ENCODE assay signal across 27 mouse cellular contexts in the genomic region with DNA sequence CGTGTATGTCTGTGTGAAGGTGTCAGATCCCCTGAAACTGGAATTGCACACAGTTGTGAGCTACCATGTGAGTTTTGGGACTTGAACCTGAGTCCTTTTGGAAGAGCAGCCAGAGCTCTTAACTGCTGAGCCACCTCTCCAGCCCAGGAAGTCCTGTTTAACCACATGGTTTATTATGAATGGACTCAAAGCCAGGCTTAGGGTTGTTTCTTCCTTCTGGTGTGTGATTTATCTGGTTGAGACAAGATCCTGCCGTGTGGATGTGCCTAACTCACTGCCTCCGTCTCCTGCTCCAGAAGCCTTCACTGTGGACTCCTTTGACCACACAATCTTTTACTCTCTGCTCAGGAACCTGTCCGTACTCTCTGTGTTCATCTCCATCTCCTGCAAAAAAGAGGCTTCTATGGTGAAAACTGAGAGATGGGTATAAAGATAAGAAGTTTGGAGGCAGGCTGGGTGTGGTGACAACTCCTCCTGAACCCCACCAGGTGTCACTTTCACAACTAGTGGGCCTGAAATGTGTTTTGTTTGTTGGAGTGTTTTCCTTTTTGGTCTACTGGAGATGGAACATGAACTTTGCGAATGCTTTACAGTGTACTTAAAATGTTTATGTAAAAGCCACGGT. TPM values are rescaled to one million over a fixed set of nuclear protein-coding genes. Genes with fewer than 3 reads are reported as not detected.
DNase-seq lines count a peak whose midpoint lies in the region; ATAC-seq and TF ChIP-seq lines count a peak whose summit lies in the region.
"Had no signal": no experiment of that assay in that cellular context is flagged by ENCODE, and none has a peak within 500 bp of the region (broad histone marks: within the 10 kb centered on the region; RNA-seq: fewer than 3 reads in every experiment).

No protein-coding gene starts in this region.

- TF ChIP-seq POLR2A in bone marrow, adult 2 months (IDR thresholded peaks at IDR 0.05; ENCODE audit: borderline replicate concordance, control insufficient read depth, low read depth, low read length), result no peak

- H3K9me3 ChIP-seq in liver, embryonic 12.5 days (replicated peaks), result no peaks in the 10 kb centered on the region
- H3K9me3 ChIP-seq: embryonic facial prominence, embryonic 12.5 days; forebrain, embryonic 13.5 days; heart, embryonic 15.5 days; hindbrain, embryonic 15.5 days; limb, embryonic 13.5 days; midbrain, embryonic 10.5 days; neural tube, embryonic 13.5 days had no signal

- no peak for TF ChIP-seq CTCF in bone marrow, adult 2 months (IDR thresholded peaks at IDR 0.05; ENCODE audit: control insufficient read depth, insufficient read depth, low read length)

- H3K79me2 ChIP-seq in macrophage (ENCODE audit: inconsistent target), result no peaks in the 10 kb centered on the region

- no peak overlapping the region for H3K4me3 ChIP-seq in bone marrow, adult 2 months (replicated peaks; ENCODE audit: control insufficient read depth, low read depth, low read length)
- H3K4me3 ChIP-seq in liver, embryonic 12.5 days, result no peak overlapping the region
- H3K4me3 ChIP-seq in macrophage (ENCODE audit: inconsistent target), result no peak overlapping the region
- H3K4me3 ChIP-seq: embryonic facial prominence, embryonic 12.5 days; forebrain, embryonic 13.5 days; gastrocnemius, adult 2 months; heart, embryonic 15.5 days; hindbrain, embryonic 15.5 days; limb, embryonic 13.5 days; midbrain, embryonic 10.5 days; neural tube, embryonic 13.5 days had no signal

- peak overlapping the region; percentile 26 for H3K27ac ChIP-seq in bone marrow, adult 2 months (ENCODE audit: control insufficient read depth, insufficient read depth, low read depth, low read length, poor library complexity)
- peak overlapping the region; percentile 86; the same call in 1 of the 2 replicates for H3K27ac ChIP-seq in liver, embryonic 12.5 days
- H3K27ac ChIP-seq in macrophage, result peak overlapping the region; percentile 38
- H3K27ac ChIP-seq: embryonic facial prominence, embryonic 12.5 days; forebrain, embryonic 13.5 days; heart, embryonic 15.5 days; hindbrain, embryonic 15.5 days; limb, embryonic 13.5 days; midbrain, embryonic 10.5 days; neural tube, embryonic 13.5 days had no signal

- H3K27me3 ChIP-seq in liver, embryonic 12.5 days (replicated peaks), result no peaks in the 10 kb centered on the region
- H3K27me3 ChIP-seq: embryonic facial prominence, embryonic 12.5 days; heart, embryonic 15.5 days; hindbrain, embryonic 15.5 days; limb, embryonic 13.5 days; neural tube, embryonic 13.5 days had no signal

- 36% methylated on average over 6 of the region's 6 CpGs for WGBS in bone marrow, adult 2 months
- 63% methylated on average over 6 of the region's 6 CpGs for WGBS in liver, embryonic 12.5 days (ENCODE audit: insufficient replicate concordance)
- 49% methylated on average over 6 of the region's 6 CpGs for WGBS in macrophage (ENCODE audit: missing documents)

- DNase-seq in A20 (ENCODE audit: low read depth, low spot score), result peak; percentile 79
- no peak for DNase-seq in spleen, postnatal 10 days (ENCODE audit: low spot score in 2 of 2)
- DNase-seq in adrenal gland, adult 8-10 months, result no peak
- no peak for DNase-seq in kidney, postnatal 36 days
- DNase-seq: adrenal gland, postnatal 25 days; cerebellum, adult 18-20 months; cerebellum, postnatal 25 days; gastrocnemius, adult 2 months; heart, postnatal 4 days; kidney, postnatal 25 days; lung, embryonic 14.5 days; lung, postnatal 4 days; right cerebral cortex, postnatal 4 days; thymus, adult 2 months; thymus, postnatal 4 days had no signal

- ATAC-seq in liver, embryonic 12.5 days, result no peak
- ATAC-seq: forebrain, embryonic 13.5 days; intestine, embryonic 16.5 days; midbrain, embryonic 16.5 days had no signal

- no peak overlapping the region for H3K9ac ChIP-seq in liver, embryonic 12.5 days
- H3K9ac ChIP-seq: embryonic facial prominence, embryonic 12.5 days; forebrain, embryonic 13.5 days; heart, embryonic 15.5 days; hindbrain, embryonic 15.5 days; limb, embryonic 13.5 days; lung, embryonic 14.5 days; neural tube, embryonic 13.5 days had no signal

- H3K4me2 ChIP-seq in liver, embryonic 12.5 days, result peak overlapping the region; percentile 79
- H3K4me2 ChIP-seq: embryonic facial prominence, embryonic 12.5 days; forebrain, embryonic 13.5 days; heart, embryonic 15.5 days; hindbrain, embryonic 15.5 days; limb, embryonic 13.5 days; lung, embryonic 14.5 days; neural tube, embryonic 13.5 days had no signal

- peaks cover 8% of the 10 kb centered on the region for H3K4me1 ChIP-seq in bone marrow, adult 2 months (ENCODE audit: control insufficient read depth, insufficient read depth, low read length)
- H3K4me1 ChIP-seq in liver, embryonic 12.5 days, result peaks cover 55% of the 10 kb centered on the region

- no peaks in the 10 kb centered on the region for H3K36me3 ChIP-seq in liver, embryonic 12.5 days
- H3K36me3 ChIP-seq in macrophage (ENCODE audit: inconsistent target), result no peaks in the 10 kb centered on the region
- H3K36me3 ChIP-seq: embryonic facial prominence, embryonic 12.5 days; heart, embryonic 15.5 days; hindbrain, embryonic 15.5 days; limb, embryonic 13.5 days; midbrain, embryonic 10.5 days; neural tube, embryonic 13.5 days had no signal

RNA-seq across cellular contexts. Expression of a gene that starts 11.1 kb away (rescaled TPM):
- polyA plus RNA-seq in bone marrow, adult 2 months (2011; ENCODE audit: insufficient read depth, insufficient read length, low replicate concordance, missing spikeins), result 297 and 316 TPM in 2 replicates
- polyA plus RNA-seq in liver, embryonic 12.5 days (2016; fragmentation: Nextera tagmentation; extraction: Ambion mirVana), result 86.0 and 93.2 TPM in 2 replicates
- 100 to 1,000 TPM in 1 of 26 experiments, 10 to 100 TPM in 23, 1 to 10 TPM in 2; 7.0 to 111 (median 46.5) TPM for total RNA-seq in macrophage (2018; cell fraction: chromatin; rRNA removed)
- total RNA-seq in macrophage (2018; cell fraction: cytosol; rRNA removed), result 100 to 1,000 TPM; 239 to 513 (median 404) TPM
- total RNA-seq in macrophage (2018; cell fraction: nucleus; rRNA removed), result 100 to 1,000 TPM in 19 of 26 experiments, 10 to 100 TPM in 7; 26.8 to 387 (median 119) TPM
- 364 to 915 TPM (median 701 TPM) in 3 replicates for polyA plus RNA-seq in macrophage (2018)
- total RNA-seq in adrenal gland, adult 8-10 months (2022), result 100 to 1,000 TPM in 2 of 4 experiments, 10 to 100 TPM in 2; 37.8 to 322 (median 155) TPM

RNA-seq across cellular contexts. Expression of a gene that starts 27.1 kb away (rescaled TPM):
- polyA plus RNA-seq in bone marrow, adult 2 months (2011; ENCODE audit: insufficient read depth, insufficient read length, low replicate concordance, missing spikeins), result 115 and 116 TPM in 2 replicates
- polyA plus RNA-seq in liver, embryonic 12.5 days (2016; fragmentation: Nextera tagmentation; extraction: Ambion mirVana), result 242 and 258 TPM in 2 replicates
- total RNA-seq in macrophage (2018; cell fraction: chromatin; rRNA removed), result 10 to 100 TPM in 14 of 26 experiments, 1 to 10 TPM in 12; 1.2 to 28.6 (median 10.2) TPM
- 10 to 100 TPM in 13 of 26 experiments, 1 to 10 TPM in 13; 5.5 to 19.6 (median 10.1) TPM for total RNA-seq in macrophage (2018; cell fraction: cytosol; rRNA removed)
- total RNA-seq in macrophage (2018; cell fraction: nucleus; rRNA removed), result 10 to 100 TPM in 10 of 26 experiments, 1 to 10 TPM in 16; 2.0 to 96.2 (median 8.9) TPM
- 3.7 to 96.0 TPM (median 25.7 TPM) in 3 replicates for polyA plus RNA-seq in macrophage (2018)
- 10 to 100 TPM in 3 of 4 experiments, 1 to 10 TPM in 1; 9.8 to 13.0 (median 11.8) TPM for total RNA-seq in adrenal gland, adult 8-10 months (2022)

RNA-seq across cellular contexts. Expression of a gene that starts 48.8 kb away (rescaled TPM):
- polyA plus RNA-seq in bone marrow, adult 2 months (2011; ENCODE audit: insufficient read depth, insufficient read length, low replicate concordance, missing spikeins), result 9.1 and 23.7 TPM in 2 replicates
- 14.6 and 16.1 TPM in 2 replicates for polyA plus RNA-seq in liver, embryonic 12.5 days (2016; fragmentation: Nextera tagmentation; extraction: Ambion mirVana)
- total RNA-seq in macrophage (2018; cell fraction: chromatin; rRNA removed), result 10 to 100 TPM; 16.2 to 96.7 (median 44.4) TPM
- total RNA-seq in macrophage (2018; cell fraction: cytosol; rRNA removed), result 10 to 100 TPM; 46.0 to 91.8 (median 68.1) TPM
- total RNA-seq in macrophage (2018; cell fraction: nucleus; rRNA removed), result 100 to 1,000 TPM in 1 of 26 experiments, 10 to 100 TPM in 25; 33.0 to 102 (median 52.5) TPM
- polyA plus RNA-seq in macrophage (2018), result 56.0 to 178 TPM (median 76.1 TPM) in 3 replicates
- 10 to 100 TPM; 37.1 to 54.3 (median 48.0) TPM for total RNA-seq in adrenal gland, adult 8-10 months (2022)

Comparison
In these comparisons a context has a peak if more than half of its experiments do, and no peak if none do; other contexts are left out.
1. H3K27ac ChIP-seq: peak in every context shown above with its lines; median percentile 86 in liver, embryonic 12.5 days; 38 in macrophage; 26 in bone marrow, adult 2 months.